9 mouse cellular contexts compared by ENCODE assay signal in the genomic region with DNA sequence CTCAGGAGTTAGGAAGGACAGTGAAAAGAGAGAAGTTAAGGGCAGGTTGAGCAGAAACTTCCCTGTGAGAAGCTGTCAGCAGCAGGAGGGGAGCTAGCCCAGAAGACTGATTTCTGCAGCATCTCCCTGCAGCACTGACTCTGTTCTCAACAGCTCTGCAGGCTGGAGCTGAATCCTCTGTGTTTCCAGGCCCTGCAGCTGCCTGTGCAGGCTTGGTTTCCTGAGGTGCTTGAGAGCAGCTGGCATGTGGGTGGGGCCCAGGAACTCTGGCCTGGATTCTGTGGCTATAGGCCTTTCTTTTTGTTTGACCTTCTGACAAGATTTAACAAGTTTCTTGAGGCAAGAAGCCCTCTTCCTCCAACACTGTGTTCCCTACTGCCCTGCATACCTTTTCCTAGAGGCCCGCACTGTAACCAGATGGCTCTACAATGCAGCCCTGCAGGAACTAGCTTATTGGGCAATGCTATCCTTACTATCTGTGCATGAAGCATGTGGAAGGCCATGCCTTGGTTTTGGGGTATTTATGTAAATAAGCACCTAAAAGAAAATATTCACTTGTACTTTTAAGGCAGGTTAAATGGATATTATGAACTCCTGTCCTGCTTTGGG. TPM values are rescaled to one million over a fixed set of nuclear protein-coding genes. Genes with fewer than 3 reads are reported as not detected.
DNase-seq lines count a peak whose midpoint lies in the region; ATAC-seq lines count a peak whose summit lies in the region.
"Had no signal": no experiment of that assay in that cellular context is flagged by ENCODE, and none has a peak within 500 bp of the region (broad histone marks: within the 10 kb centered on the region; RNA-seq: fewer than 3 reads in every experiment).

No protein-coding gene starts in this region.

- H3K36me3 ChIP-seq in heart, embryonic 13.5 days, result no peaks in the 10 kb centered on the region
- no peaks in the 10 kb centered on the region for H3K36me3 ChIP-seq in lung, embryonic 16.5 days (ENCODE audit: control insufficient read depth, insufficient read depth, low read length)
- H3K36me3 ChIP-seq: G1E had no signal

- peak; percentile 8; the same call in 1 of the 2 replicates for ATAC-seq in heart, embryonic 13.5 days (ENCODE audit: extremely low read depth, insufficient number of reproducible peaks, low FRiP score, low TSS enrichment)
- peak; percentile 85 for ATAC-seq in lung, embryonic 16.5 days (ENCODE audit: low read depth)

- H3K27ac ChIP-seq in heart, embryonic 13.5 days (replicated peaks), result peak overlapping the region; percentile 58
- peak overlapping the region; percentile 72 for H3K27ac ChIP-seq in lung, embryonic 16.5 days (ENCODE audit: low read length)

- H3K9ac ChIP-seq in heart, embryonic 13.5 days, result no peak overlapping the region
- 0 out of 2 replicates have a peak overlapping the region, but pooled peaks have one; percentile 20 for H3K9ac ChIP-seq in lung, embryonic 16.5 days (ENCODE audit: low read length)

- intact Hi-C loops in heart, postnatal 25 days (cut with DNase I), result no loop called here

- peak; percentile 86 for DNase-seq in heart, adult 11 months
- no peak for DNase-seq in heart, postnatal 25 days (ENCODE audit: low spot score)
- DNase-seq in ZHBTc4 (ENCODE audit: low read depth, low spot score), result peak; percentile 81
- peak; percentile 61 for DNase-seq in urinary bladder, postnatal 14 days (ENCODE audit: low spot score)
- DNase-seq in right cerebral cortex, postnatal 36 days (ENCODE audit: low spot score in 2 of 2), result no peak
- no peak for DNase-seq in spleen, postnatal 4 days (ENCODE audit: low spot score in 2 of 2)

- peaks cover 39% of the 10 kb centered on the region for H3K4me1 ChIP-seq in heart, embryonic 13.5 days
- peaks cover 11% of the 10 kb centered on the region for H3K4me1 ChIP-seq in lung, embryonic 16.5 days (replicated peaks; ENCODE audit: control insufficient read depth, insufficient read depth, low read length)

- H3K4me2 ChIP-seq in heart, embryonic 13.5 days, result no peak overlapping the region
- H3K4me2 ChIP-seq in lung, embryonic 16.5 days (ENCODE audit: low read depth, low read length), result no peak overlapping the region

- no peaks in the 10 kb centered on the region for H3K9me3 ChIP-seq in heart, embryonic 13.5 days
- no peaks in the 10 kb centered on the region for H3K9me3 ChIP-seq in lung, embryonic 16.5 days (ENCODE audit: control insufficient read depth, low read length)
- H3K9me3 ChIP-seq: G1E had no signal

- no peaks in the 10 kb centered on the region for H3K27me3 ChIP-seq in heart, embryonic 13.5 days (replicated peaks)
- H3K27me3 ChIP-seq in lung, embryonic 16.5 days (ENCODE audit: control insufficient read depth, insufficient read depth, low read depth, low read length), result no peaks in the 10 kb centered on the region

- H3K4me3 ChIP-seq in heart, embryonic 13.5 days, result no peak overlapping the region
- no peak overlapping the region for H3K4me3 ChIP-seq in lung, embryonic 16.5 days (ENCODE audit: low read length)

- WGBS in heart, embryonic 13.5 days, result 35% methylated on average over 1 of the region's 1 CpGs
- WGBS in lung, embryonic 16.5 days, result 29% methylated on average over 1 of the region's 1 CpGs

RNA-seq across cellular contexts. Expression of a gene that starts 53.1 kb away (rescaled TPM):
- total RNA-seq in heart, postnatal 25 days (2021), result 10 to 100 TPM; 41.8 to 46.0 TPM
- polyA plus RNA-seq in heart, embryonic 13.5 days (2015; fragmentation: Nextera tagmentation; extraction: Ambion mirVana), result 4.2 TPM in 2 replicates
- 4.3 and 4.6 TPM in 2 replicates for polyA plus RNA-seq in lung, embryonic 16.5 days (2015; fragmentation: Nextera tagmentation; extraction: Ambion mirVana)
- polyA plus RNA-seq: G1E had no signal

Comparison
In these comparisons a context has a peak if more than half of its experiments do, and no peak if none do; other contexts are left out.
1. DNase-seq: peak in heart, adult 11 months (single experiment), ZHBTc4 (single experiment) and urinary bladder, postnatal 14 days (single experiment); none in heart, postnatal 25 days (single experiment), right cerebral cortex, postnatal 36 days (0 of 2) and spleen, postnatal 4 days (0 of 2).